Mouse (Mus musculus): ENCODE measurements around the gene Chst8. TPM values are rescaled to one million over a fixed set of nuclear protein-coding genes. Genes with fewer than 3 reads are reported as not detected.

The Chst8 gene
- total and polyA plus RNA-seq, 3 experiments: 0.22 TPM; not detected in 2

DNA sequence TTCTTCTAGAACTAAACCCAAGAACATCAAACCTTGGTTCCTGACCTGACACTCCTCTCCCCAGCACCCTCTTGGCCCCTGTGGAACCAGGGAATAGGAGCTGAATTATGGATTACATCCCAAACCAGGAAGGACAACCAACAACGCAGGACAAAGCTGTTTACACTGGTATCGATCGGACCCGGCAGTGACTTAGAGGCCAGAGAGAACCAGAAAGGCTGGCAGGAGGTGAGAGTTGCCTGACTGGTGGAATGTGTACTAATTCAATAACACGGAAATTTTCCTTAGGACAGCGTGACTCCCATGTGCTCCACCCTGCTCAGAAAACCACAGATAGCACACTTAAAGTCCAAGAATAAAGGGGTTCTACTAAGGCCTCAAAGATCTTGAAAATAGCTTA, 35.4 kb upstream of the Chst8 start:
- DNase-seq (ENCODE audit: low spot score) (no peak), ATAC-seq (ENCODE audit: extremely low read depth, insufficient number of reproducible peaks, low FRiP score, poor library complexity, severe bottlenecking) (no peak)
- no peak for TF ChIP-seq GATA1 (IDR thresholded peaks at IDR 0.05; ENCODE audit: borderline replicate concordance, low read length)
- Histone ChIP-seq H3K4me3 (ENCODE audit: low read depth, low read length) (no peak overlapping the region), H3K27me3 (ENCODE audit: insufficient read depth, low read length) (no peaks in the 10 kb centered on the region), H3K9me3 (replicated peaks) (peaks cover 38% of the 10 kb centered on the region), H3K4me1 (ENCODE audit: insufficient read depth, low read depth, low read length) (no peaks in the 10 kb centered on the region), H3K36me3 (replicated peaks) (no peaks in the 10 kb centered on the region)

DNA sequence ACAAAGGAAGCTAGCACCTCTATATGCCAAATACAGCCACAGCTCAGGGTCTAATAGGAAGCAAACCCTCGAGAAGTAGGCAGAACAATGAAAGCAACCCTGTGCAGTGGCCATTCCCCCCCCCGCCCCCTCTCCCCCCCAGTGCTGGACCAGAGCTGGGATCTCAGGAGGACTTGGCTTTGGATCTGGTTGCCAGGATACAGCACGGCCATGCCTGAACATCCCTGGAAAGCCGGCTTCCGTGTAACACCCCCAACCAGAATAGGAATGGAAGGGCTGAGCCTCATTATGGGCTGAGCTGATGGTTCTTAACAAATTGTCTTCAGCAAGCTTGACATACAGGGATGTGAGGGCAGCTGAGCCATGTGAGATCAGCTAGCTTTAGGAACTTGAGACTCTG, 34.9 kb upstream of the Chst8 start:
- TF ChIP-seq GATA2 (IDR thresholded peaks at IDR 0.05; ENCODE audit: borderline replicate concordance, low read depth, low read length) (no peak), POLR2AphosphoS5 (IDR thresholded peaks at IDR 0.05; ENCODE audit: insufficient replicate concordance, low read depth, low read length) (no peak), CTCF (IDR thresholded peaks at IDR 0.05; ENCODE audit: low read depth, low read length) (no peak), GATA1 (IDR thresholded peaks at IDR 0.05; ENCODE audit: borderline replicate concordance, low read length) (no peak), TAL1 (conservative IDR thresholded peaks at IDR 0.05; ENCODE audit: low read depth, low read length) (no peak)
- DNase-seq (ENCODE audit: low spot score) (no peak), ATAC-seq (ENCODE audit: extremely low read depth, insufficient number of reproducible peaks, low FRiP score, poor library complexity, severe bottlenecking) (no peak)
- Histone ChIP-seq H3K36me3 (replicated peaks) (no peaks in the 10 kb centered on the region), H3K9me3 (replicated peaks) (peaks cover 41% of the 10 kb centered on the region), H3K4me3 (ENCODE audit: low read depth, low read length) (no peak overlapping the region), H3K27me3 (ENCODE audit: insufficient read depth, low read length) (no peaks in the 10 kb centered on the region), H3K4me1 (ENCODE audit: insufficient read depth, low read depth, low read length) (no peaks in the 10 kb centered on the region)

DNA sequence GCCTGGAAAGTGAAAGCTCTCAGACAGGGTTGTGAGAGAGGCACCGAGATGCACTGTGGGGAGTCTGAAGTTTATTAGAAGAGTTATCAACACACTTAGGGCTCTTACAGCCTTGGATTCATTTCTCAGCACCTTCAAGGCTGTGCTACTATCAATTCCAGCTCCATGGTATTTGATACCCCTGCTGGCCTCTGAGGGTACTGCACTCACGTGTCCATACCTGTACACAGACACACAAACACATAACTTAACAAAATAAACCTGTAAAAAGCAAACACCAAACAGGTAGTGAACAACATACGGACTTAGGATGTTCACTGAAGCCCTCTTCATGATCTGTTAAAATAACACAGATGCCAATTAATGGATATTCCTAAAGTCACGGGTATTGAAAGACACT, 26.2 kb upstream of the Chst8 start:
- Histone ChIP-seq H3K27me3 (ENCODE audit: insufficient read depth, low read length) (no peaks in the 10 kb centered on the region), H3K4me1 (ENCODE audit: insufficient read depth, low read depth, low read length) (no peaks in the 10 kb centered on the region), H3K9me3 (replicated peaks) (peaks cover 27% of the 10 kb centered on the region), H3K36me3 (replicated peaks) (no peaks in the 10 kb centered on the region), H3K4me3 (ENCODE audit: low read depth, low read length) (no peak overlapping the region)
- DNase-seq (ENCODE audit: low spot score): no peak
- TF ChIP-seq GATA1 (IDR thresholded peaks at IDR 0.05; ENCODE audit: borderline replicate concordance, low read length) (no peak), TAL1 (conservative IDR thresholded peaks at IDR 0.05; ENCODE audit: low read depth, low read length) (no peak), GATA2 (IDR thresholded peaks at IDR 0.05; ENCODE audit: borderline replicate concordance, low read depth, low read length) (no peak), POLR2AphosphoS5 (IDR thresholded peaks at IDR 0.05; ENCODE audit: insufficient replicate concordance, low read depth, low read length) (no peak), CTCF (IDR thresholded peaks at IDR 0.05; ENCODE audit: low read depth, low read length) (no peak)
- ATAC-seq (ENCODE audit: extremely low read depth, insufficient number of reproducible peaks, low FRiP score, poor library complexity, severe bottlenecking): no peak

DNA sequence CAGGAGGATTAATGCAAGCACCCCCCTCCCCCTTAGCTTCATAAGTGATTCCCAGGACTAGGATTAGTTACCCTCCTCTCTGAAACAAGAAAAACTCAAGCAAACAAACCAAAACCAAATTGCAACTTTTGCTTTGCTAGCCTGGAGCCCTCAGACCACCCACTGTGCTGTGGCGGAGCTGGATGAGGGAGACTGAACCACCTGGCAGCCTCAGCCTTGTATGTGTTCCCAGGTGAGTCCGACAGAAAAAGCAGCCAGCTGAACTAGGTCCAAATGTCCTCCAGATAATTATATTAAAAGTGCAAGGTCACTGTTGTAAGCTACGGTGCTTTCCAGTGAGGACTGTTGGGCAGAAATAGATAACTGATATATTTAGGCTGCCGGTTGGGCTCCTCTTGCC, 25.7 kb upstream of the Chst8 start:
- Histone ChIP-seq H3K27me3 (ENCODE audit: insufficient read depth, low read length) (no peaks in the 10 kb centered on the region), H3K9me3 (replicated peaks) (peaks cover 25% of the 10 kb centered on the region), H3K4me1 (ENCODE audit: insufficient read depth, low read depth, low read length) (no peaks in the 10 kb centered on the region), H3K4me3 (ENCODE audit: low read depth, low read length) (no peak overlapping the region), H3K36me3 (replicated peaks) (no peaks in the 10 kb centered on the region)
- TF ChIP-seq GATA1 (IDR thresholded peaks at IDR 0.05; ENCODE audit: borderline replicate concordance, low read length) (no peak), CTCF (IDR thresholded peaks at IDR 0.05; ENCODE audit: low read depth, low read length) (no peak), GATA2 (IDR thresholded peaks at IDR 0.05; ENCODE audit: borderline replicate concordance, low read depth, low read length) (no peak), TAL1 (conservative IDR thresholded peaks at IDR 0.05; ENCODE audit: low read depth, low read length) (no peak), POLR2AphosphoS5 (IDR thresholded peaks at IDR 0.05; ENCODE audit: insufficient replicate concordance, low read depth, low read length) (no peak)
- DNase-seq (ENCODE audit: low spot score) (no peak), ATAC-seq (ENCODE audit: extremely low read depth, insufficient number of reproducible peaks, low FRiP score, poor library complexity, severe bottlenecking) (no peak)

DNA sequence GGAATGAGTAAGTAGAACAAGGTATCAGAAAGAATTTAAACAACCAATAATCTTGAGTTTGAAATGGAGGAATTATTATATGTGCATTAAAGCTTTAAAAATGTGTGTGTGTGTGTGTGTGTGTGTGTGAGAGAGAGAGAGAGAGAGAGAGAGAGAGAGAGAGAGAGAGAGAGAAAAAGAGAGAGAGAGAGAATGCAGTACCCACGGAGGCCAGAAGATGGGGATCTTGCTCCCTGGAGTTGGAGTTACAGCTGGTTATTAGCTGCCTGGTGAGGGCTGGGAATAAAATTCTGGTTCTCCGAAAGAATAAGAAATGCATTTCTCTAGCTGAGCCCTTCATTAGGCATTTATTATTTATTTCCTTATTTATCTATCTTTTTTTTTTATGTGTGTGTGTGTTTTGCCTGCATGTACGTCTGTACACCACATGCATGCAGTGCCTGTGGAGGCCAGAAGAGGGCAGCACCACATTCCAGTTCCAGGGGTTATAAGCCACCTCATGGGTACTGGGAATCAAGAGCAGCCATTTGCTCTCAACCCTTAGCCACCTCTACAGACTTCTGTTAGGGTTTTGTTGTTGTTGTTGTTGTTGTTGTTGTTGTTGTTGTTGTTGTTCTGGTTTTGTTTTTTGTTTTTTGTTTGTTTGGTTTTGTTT, 13.9 kb upstream of the Chst8 start:
- no peak for ATAC-seq (ENCODE audit: extremely low read depth, insufficient number of reproducible peaks, low FRiP score, poor library complexity, severe bottlenecking)
- no peaks in the 10 kb centered on the region for H3K36me3 ChIP-seq (replicated peaks)
- no peak overlapping the region for H3K4me3 ChIP-seq (ENCODE audit: low read depth, low read length)
- no peaks in the 10 kb centered on the region for H3K4me1 ChIP-seq (ENCODE audit: insufficient read depth, low read depth, low read length)
- TF ChIP-seq TAL1 (conservative IDR thresholded peaks at IDR 0.05; ENCODE audit: low read depth, low read length): no peak
- TF ChIP-seq CTCF (IDR thresholded peaks at IDR 0.05; ENCODE audit: low read depth, low read length): 0 out of 2 replicates have a peak, but pooled peaks have one; percentile 28
- no peak for DNase-seq (ENCODE audit: low spot score)
- no peaks in the 10 kb centered on the region for H3K27me3 ChIP-seq (ENCODE audit: insufficient read depth, low read length)
- peaks cover 21% of the 10 kb centered on the region for H3K9me3 ChIP-seq (replicated peaks)

DNA sequence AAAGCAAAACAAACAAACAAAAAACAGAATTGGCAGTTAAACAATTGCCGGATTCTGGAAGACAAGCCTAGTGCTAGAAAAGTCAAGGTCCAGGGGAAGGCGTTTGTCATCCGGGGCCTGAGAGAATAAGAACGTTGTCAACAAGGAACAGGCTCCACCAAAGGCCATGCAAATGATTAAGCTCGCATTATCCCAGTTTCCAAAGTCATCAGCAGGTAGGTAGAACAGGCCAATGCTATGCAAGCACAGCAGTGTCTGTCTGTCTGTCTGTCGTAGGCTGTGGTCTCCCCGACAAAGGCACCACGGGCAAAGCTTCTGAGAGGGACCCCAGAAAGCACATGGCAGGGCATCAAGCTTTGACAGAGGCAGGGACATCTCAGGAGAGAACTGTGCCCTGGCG, 9.1 kb upstream of the Chst8 start:
- no peak overlapping the region for H3K4me3 ChIP-seq (ENCODE audit: low read depth, low read length)
- H3K9me3 ChIP-seq (replicated peaks): peaks cover 47% of the 10 kb centered on the region
- no peaks in the 10 kb centered on the region for H3K27me3 ChIP-seq (ENCODE audit: insufficient read depth, low read length)
- ATAC-seq (ENCODE audit: extremely low read depth, insufficient number of reproducible peaks, low FRiP score, poor library complexity, severe bottlenecking) (no peak), DNase-seq (ENCODE audit: low spot score) (no peak)
- H3K36me3 ChIP-seq (replicated peaks): no peaks in the 10 kb centered on the region
- TF ChIP-seq GATA2 (IDR thresholded peaks at IDR 0.05; ENCODE audit: borderline replicate concordance, low read depth, low read length) (no peak), GATA1 (IDR thresholded peaks at IDR 0.05; ENCODE audit: borderline replicate concordance, low read length) (no peak), POLR2AphosphoS5 (IDR thresholded peaks at IDR 0.05; ENCODE audit: insufficient replicate concordance, low read depth, low read length) (no peak), CTCF (IDR thresholded peaks at IDR 0.05; ENCODE audit: low read depth, low read length) (no peak), TAL1 (conservative IDR thresholded peaks at IDR 0.05; ENCODE audit: low read depth, low read length) (no peak)
- no peaks in the 10 kb centered on the region for H3K4me1 ChIP-seq (ENCODE audit: insufficient read depth, low read depth, low read length)

DNA sequence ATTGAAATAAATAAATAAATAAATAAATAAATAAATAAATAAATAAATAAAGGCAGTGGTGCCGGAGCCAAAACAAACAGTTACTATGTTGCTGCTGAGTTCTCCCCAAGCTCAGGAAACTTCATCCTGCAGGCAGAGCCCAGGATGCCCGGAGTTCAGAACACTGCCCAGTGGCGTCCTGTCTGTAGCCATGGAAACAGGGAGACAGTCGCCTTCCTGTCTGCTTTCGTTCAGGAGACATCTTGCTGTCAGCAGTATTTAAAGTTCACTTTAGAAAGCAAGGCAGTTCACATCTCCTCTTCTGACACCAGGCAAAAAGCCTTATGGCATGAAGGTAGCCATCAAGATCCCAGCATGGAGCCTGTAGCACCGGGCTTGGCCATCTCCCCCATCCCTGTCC, 8.0 kb upstream of the Chst8 start:
- no peak for ATAC-seq (ENCODE audit: extremely low read depth, insufficient number of reproducible peaks, low FRiP score, poor library complexity, severe bottlenecking)
- no peaks in the 10 kb centered on the region for H3K4me1 ChIP-seq (ENCODE audit: insufficient read depth, low read depth, low read length)
- TF ChIP-seq GATA1 (IDR thresholded peaks at IDR 0.05; ENCODE audit: borderline replicate concordance, low read length) (no peak), CTCF (IDR thresholded peaks at IDR 0.05; ENCODE audit: low read depth, low read length) (no peak), POLR2AphosphoS5 (IDR thresholded peaks at IDR 0.05; ENCODE audit: insufficient replicate concordance, low read depth, low read length) (no peak), GATA2 (IDR thresholded peaks at IDR 0.05; ENCODE audit: borderline replicate concordance, low read depth, low read length) (no peak), TAL1 (conservative IDR thresholded peaks at IDR 0.05; ENCODE audit: low read depth, low read length) (no peak)

More for the DNA sequence above, 8.0 kb upstream of the Chst8 start:
- no peak overlapping the region for H3K4me3 ChIP-seq (ENCODE audit: low read depth, low read length)
- no peaks in the 10 kb centered on the region for H3K36me3 ChIP-seq (replicated peaks)
- no peak for DNase-seq (ENCODE audit: low spot score)
- H3K27me3 ChIP-seq (ENCODE audit: insufficient read depth, low read length): no peaks in the 10 kb centered on the region
- peaks cover 48% of the 10 kb centered on the region for H3K9me3 ChIP-seq (replicated peaks)
